Mouse (Mus musculus) Patski (cell line): ENCODE data around the gene Armc10. TPM values are rescaled to one million over a fixed set of nuclear protein-coding genes. Genes with fewer than 3 reads are reported as not detected.
"Not testable (repeated sequence)": the region's sequence is repeated elsewhere in the genome, so short reads cannot be mapped to it uniquely, and the experiment has no call there.

Experiments
- ATAC-seq: fragments of 100-300 bp; one replicate; pipeline ENCODE4 v1.8.0; 2021
- CTCF ChIA-PET: fragments of 350-600 bp; sonication (Branson Sonifier 250); formaldehyde crosslinking; loops from one replicate; lab custom pipeline; 2022; ENCODE audit warnings: inconsistent platforms; lab: Charles Lee
- POLR2A ChIA-PET: fragments of 350-600 bp; sonication (Branson Sonifier 250); formaldehyde crosslinking; loops from one replicate; lab custom pipeline; 2022; ENCODE audit warnings: antibody characterized with exemption, inconsistent platforms; lab: Charles Lee
- DNase-seq: peaks from one replicate; pipeline ENCODE4 v3.0.0-alpha.2; 2011; ENCODE audit warnings: low read depth, low spot score
- H3K27me3 ChIP-seq: fragments of 371-371 bp; one replicate; pipeline ENCODE4 v1.5.1; 2021
- CTCF ChIP-seq: fragments of 100-300 bp; IDR thresholded peaks from one replicate; pipeline ENCODE4 v1.5.1; 2021
- in situ Hi-C: fragments of 300-500 bp; cut with MboI; formaldehyde crosslinking; loops from 3 replicates; pipeline ENCODE4 v1.11.1; 2018; ENCODE audit warnings: low pct_unique_long_range_greater_than_20kb, mixed read lengths
- polyA plus RNA-seq: library from polyadenylated mRNA; unstranded; gene quantifications from one replicate; pipeline ENCODE4 v1.2.3, GENCODE M21; 2021

Armc10 gene
- polyA plus RNA-seq, 1 experiment from 2014 or later, result 42.2 TPM

DNA sequence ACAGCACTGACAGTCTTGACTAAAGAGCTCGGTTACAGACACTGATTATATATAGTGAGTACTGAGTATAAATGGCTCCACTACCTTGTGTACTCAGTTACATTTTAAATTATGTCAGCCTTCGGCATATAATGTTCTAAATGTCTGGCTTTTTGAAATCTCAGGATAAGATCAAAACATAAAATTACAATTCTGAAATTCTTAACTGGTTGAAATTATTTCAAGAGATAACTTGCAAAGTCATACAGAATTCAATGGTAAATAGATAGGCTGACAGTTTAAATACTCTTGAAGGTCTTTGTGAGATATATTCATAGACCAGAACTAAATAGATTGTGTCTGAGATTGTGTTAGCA is 56.4 kb downstream of the Armc10 start:
- DNase-seq, result no peak
- in situ Hi-C loops, result no loop called here
- no peaks in the 10 kb centered on the region for H3K27me3 ChIP-seq
- ChIA-PET CTCF (interaction anchor here (1.8 to 2.1 kb wide), 3 partner anchors 10 to 43 kb away, joined by 4 to 10 read pairs (median 6); no protein-coding TSS in a partner anchor), POLR2A (interaction anchor here (0.8 to 2.1 kb wide), 3 partner anchors 30 to 83 kb away, joined by 3 to 7 read pairs (median 3); partner anchors contain the start of genes Dnajc2 and Psmc2)
- TF ChIP-seq CTCF, result no peak
- ATAC-seq, result no peak

DNA sequence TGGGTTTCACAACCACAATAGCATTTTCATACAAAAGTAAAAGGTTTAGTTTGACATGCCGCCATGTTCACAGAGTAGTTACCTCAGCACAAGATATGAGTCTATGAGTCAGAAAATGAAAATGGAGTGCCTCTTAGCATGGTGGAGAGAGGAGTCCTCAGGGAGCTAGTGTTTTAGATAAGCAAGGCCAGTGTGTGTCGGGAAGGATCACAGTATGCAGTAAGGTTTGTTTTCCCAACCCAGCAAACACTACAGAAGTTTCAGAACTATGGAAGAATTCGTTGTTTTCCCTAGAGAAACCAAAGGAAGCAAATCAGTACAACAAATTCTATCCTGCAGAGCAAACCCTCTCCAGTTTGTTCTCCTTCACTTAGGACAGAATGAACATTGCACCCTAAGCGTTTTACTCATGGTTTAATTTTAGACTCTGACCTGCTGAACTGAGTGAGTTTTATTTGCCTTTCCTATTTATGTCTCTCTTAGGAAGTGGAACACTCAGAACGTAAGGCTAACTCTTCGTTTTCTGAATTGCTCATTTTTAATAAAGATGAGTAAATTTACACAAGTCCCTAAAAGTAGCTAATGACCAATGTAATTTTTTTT is 57.4 kb downstream of the Armc10 start:
- ChIA-PET CTCF (interaction anchor here (1.1 to 2.1 kb wide), 2 partner anchors 9 to 13 kb away, joined by 3 to 10 read pairs; no protein-coding TSS in a partner anchor), POLR2A (no interaction called here)
- DNase-seq (no peak), ATAC-seq (no peak)
- TF ChIP-seq CTCF, result no peak
- in situ Hi-C loops, result no loop called here
- H3K27me3 ChIP-seq, result no peaks in the 10 kb centered on the region

DNA sequence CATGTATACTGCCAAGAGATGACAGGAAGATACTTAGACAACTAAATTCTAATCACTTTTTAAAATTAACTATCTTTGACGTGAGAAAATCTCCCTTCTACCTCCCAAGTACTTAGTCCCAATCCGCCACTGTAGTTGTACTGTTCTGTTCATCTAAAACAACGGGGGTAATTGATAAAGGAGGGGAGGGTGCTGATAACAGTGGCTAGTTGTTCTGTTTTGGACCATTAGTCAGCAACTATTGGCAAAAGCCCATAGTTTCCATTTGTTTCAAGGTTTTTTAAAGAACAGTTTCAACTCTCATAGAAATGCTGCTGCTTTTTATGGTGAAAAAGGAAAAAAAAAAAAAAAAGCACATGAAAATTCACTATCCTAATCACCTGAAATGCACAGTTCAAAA is 58.1 kb downstream of the Armc10 start:
- ATAC-seq (no peak), DNase-seq (no peak)
- POLR2A ChIA-PET, result no interaction called here
- no peak for TF ChIP-seq CTCF
- in situ Hi-C loops, result no loop called here
- CTCF ChIA-PET, result interaction anchor here (1.1 to 2.1 kb wide), 2 partner anchors 8 to 13 kb away, joined by 3 to 10 read pairs; no protein-coding TSS in a partner anchor
- no peaks in the 10 kb centered on the region for H3K27me3 ChIP-seq

DNA sequence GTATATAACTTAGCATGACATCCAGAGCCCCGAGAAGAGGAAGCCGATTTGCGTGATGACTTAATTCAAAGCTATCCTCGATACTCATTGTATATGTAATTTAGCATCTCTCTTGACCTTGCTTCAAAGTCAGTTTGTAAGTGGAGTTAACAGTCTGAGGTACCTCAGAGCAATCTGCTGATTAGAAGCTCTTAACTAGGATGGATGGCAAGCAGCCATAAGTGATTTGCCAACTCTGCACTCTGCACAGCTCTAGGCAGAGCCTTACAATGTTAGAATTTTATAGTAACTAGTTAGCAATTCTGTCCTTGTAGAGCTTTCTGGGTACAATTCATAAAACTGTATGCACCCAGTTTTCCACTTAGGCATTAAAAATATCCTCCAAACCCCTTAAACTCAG is 60.9 kb downstream of the Armc10 start:
- CTCF ChIA-PET, result no interaction called here
- POLR2A ChIA-PET, result no interaction called here
- no peak for ATAC-seq

DNA sequence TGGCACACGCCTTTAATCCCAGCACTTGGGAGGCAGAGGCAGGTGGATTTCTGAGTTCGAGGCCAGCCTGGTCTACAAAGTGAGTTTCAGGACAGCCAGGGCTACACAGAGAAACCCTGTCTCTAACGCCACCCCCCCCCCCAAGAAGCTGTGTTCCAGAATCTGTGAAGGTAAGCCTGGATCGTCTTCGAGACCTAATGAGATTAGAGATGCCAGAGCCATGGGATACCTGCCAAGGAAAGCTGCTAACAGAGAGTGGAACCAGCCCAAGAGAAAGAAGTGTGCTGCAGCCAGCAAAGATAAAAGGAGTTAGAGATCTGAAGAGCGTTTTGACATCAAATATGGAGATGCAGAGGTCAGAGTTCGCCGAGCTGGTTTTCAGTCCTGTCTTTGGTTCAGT is 62.4 kb downstream of the Armc10 start:
- in situ Hi-C loops, CTCF ChIA-PET, DNase-seq, ATAC-seq, H3K27me3 ChIP-seq: not testable (repeated sequence)
- POLR2A ChIA-PET, result interaction anchor here (0.6 kb wide), 1 partner anchor 17 kb away, joined by 4 read pairs; no protein-coding TSS in a partner anchor

More for the DNA sequence above, 60.9 kb downstream of the Armc10 start:
- H3K27me3 ChIP-seq, result peaks cover 6% of the 10 kb centered on the region
- no peak for DNase-seq
- TF ChIP-seq CTCF, result no peak
- in situ Hi-C loops, result no loop called here

Other genes starting within 250 kb of the Armc10 start
- gene Ccdc146, start 221.1 kb upstream of the Armc10 start, polyA plus RNA-seq, result 0.37 TPM
- gene Fam185a, start 220.9 kb upstream of the Armc10 start, polyA plus RNA-seq, result 10.2 TPM
- not detected for gene Lrrc17, start 102.3 kb upstream of the Armc10 start, polyA plus RNA-seq
- gene Fbxl13, start 179 bp upstream of the Armc10 start, polyA plus RNA-seq, result 0.15 TPM
- gene Napepld, start 55.6 kb downstream of the Armc10 start, polyA plus RNA-seq, result 5.2 TPM
- gene Pmpcb, start 91.3 kb downstream of the Armc10 start, polyA plus RNA-seq, result 178 TPM
- 67.5 TPM for gene Dnajc2, start 139.4 kb downstream of the Armc10 start, polyA plus RNA-seq
- 173 TPM for gene Psmc2, start 139.5 kb downstream of the Armc10 start, polyA plus RNA-seq
- not detected for gene Slc26a5, start 219.8 kb downstream of the Armc10 start, polyA plus RNA-seq